Mouse (Mus musculus): Measurements from ENCODE around the gene Tirap. TPM values are rescaled to one million over a fixed set of nuclear protein-coding genes. Genes with fewer than 3 reads are reported as not detected.

The Tirap gene
- polyA plus RNA-seq, 1 experiment from 2014 or later, result 20.3 TPM

DNA sequence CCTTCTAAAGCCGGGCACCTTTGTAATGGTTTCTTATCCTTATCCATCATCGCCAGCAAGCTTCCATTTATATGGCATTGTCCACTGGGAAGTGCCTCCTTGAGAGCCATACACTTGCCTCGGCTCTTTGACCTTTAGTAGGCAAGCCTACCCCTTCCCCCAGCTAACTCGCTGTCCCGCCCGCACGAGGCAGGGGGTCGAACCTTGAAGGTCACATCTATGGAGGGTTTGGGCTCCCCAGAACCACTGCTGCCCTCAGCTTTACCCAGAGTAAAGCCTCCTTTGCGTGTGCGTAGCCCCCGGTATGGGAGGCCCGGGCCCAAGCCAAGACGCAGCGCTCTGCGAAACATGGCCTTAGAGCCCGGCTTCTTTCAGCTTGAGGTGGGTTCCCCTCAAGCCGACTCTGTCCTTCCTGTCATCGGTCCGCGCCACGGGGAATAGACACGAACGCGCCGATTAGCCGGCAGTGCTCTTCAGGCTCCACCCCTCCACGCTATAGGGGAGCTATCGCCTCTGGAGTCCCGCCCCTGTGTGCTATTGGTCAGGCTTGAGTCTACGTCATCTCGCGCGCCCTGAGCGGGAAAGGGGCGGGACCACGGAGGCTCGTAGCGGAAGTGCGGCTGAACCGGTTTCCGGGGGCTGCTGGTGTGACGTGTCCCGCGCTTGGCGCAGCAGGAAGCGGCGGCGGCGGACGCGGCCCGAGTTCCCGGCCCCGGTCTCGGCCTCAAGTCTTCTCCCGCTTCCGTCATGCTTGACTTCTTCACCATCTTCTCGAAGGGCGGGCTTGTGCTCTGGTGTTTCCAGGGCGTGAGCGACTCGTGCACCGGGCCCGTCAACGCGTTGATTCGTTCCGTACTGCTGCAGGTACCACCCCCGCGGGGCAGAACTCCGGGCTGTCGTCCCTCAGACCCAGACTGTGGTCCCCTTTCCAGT is 10.7 kb upstream of the Tirap start, which contains the start of gene Foxred1:
TSS of gene Foxred1 (minus strand) at position 514 of the 933 bp plus-strand sequence.
- no peaks in the 10 kb centered on the region for H3K27me3 ChIP-seq (replicated peaks; ENCODE audit: low read depth, poor library complexity, severe bottlenecking)
- H3K27ac ChIP-seq (replicated peaks), result peak within 1 kb of the TSS; percentile 92
- peak; percentile 99 for DNase-seq (ENCODE audit: low spot score)
- peak within 1 kb of the TSS; percentile 90 for H3K4me3 ChIP-seq
- WGBS, result 1% methylated on average over 72 of the region's 72 CpGs
- peaks cover 17% of the 10 kb centered on the region for H3K4me1 ChIP-seq
- no peaks in the 10 kb centered on the region for H3K9me3 ChIP-seq
- H3K36me3 ChIP-seq (replicated peaks), result peaks cover 69% of the 10 kb centered on the region

DNA sequence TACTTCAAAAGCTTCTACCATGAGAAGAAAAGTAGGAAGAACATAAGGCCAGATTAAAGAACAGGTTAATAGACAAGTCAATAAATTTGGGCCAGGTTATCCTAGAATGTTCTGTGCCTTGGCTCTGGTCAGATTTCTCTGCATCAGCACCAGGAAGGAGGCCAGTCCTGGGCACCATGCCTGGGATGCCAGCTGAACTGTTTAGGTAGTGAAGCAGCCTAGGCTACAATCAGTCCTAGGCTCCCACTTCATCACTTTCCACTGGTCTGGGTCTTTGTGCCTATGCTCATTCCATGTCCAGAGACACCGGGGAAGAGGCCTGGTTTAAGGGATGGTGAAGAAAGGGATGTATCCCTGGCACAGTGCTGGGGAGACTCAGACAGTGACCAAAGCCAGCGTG is 4.3 kb upstream of the Tirap start:
- DNase-seq (ENCODE audit: low spot score), result no peak
- no peak overlapping the region for H3K4me3 ChIP-seq
- no peaks in the 10 kb centered on the region for H3K9me3 ChIP-seq
- H3K27ac ChIP-seq (replicated peaks), result no peak overlapping the region
- no peaks in the 10 kb centered on the region for H3K27me3 ChIP-seq (replicated peaks; ENCODE audit: low read depth, poor library complexity, severe bottlenecking)
- 93% methylated on average over 2 of the region's 2 CpGs for WGBS
- peaks cover 51% of the 10 kb centered on the region for H3K36me3 ChIP-seq (replicated peaks)
- peaks cover 14% of the 10 kb centered on the region for H3K4me1 ChIP-seq

DNA sequence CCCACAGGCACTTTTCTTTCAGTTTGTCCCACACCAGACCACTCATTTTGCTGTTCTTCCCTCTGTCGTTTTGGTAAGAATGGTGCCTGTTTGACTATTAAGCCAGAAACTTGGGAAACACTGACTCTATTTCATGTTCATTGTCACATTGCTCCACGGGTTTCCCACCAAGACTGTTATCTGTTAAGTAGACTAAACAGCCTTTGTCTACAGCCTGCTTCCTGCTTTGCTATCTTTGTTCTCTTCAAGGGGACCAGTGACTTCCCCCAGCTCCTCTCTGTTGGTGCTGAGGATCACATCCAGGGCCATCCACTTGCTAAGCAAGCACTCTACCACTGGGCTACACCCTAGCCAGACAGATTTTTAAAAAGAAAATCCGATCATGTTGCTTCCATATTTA is 3.4 kb upstream of the Tirap start:
- peaks cover 23% of the 10 kb centered on the region for H3K4me1 ChIP-seq
- no peak for DNase-seq (ENCODE audit: low spot score)
- no peak overlapping the region for H3K27ac ChIP-seq (replicated peaks)
- 74% methylated on average over 3 of the region's 3 CpGs for WGBS
- H3K4me3 ChIP-seq, result no peak overlapping the region
- H3K27me3 ChIP-seq (replicated peaks; ENCODE audit: low read depth, poor library complexity, severe bottlenecking), result no peaks in the 10 kb centered on the region
- H3K36me3 ChIP-seq (replicated peaks), result peaks cover 45% of the 10 kb centered on the region
- no peaks in the 10 kb centered on the region for H3K9me3 ChIP-seq

DNA sequence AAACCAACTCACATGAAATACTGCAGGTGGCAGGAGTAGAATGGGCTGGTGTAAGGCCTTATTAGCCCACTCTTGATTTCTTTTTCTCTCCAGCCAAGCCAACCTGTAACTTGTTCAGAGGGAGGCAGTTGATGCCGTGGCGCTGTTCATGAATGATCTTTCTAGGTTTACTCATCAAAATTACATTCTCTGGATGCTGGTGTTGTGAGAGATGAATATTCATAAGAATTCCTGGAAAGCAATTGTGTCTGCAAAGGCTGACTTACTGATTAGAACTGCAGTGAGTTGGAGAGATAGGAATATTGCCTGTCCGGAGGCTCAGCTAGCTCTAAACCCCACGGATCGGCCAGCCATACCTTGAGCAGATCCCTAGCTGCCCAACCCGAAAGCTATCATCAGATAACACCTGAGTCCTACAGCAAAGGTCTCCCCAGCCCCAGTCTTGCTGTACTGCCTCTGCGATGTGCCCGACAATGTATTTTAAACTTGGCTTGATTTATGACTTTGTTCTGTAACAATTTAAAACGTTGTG is 504 bp upstream of the Tirap start:
- peaks cover 26% of the 10 kb centered on the region for H3K4me1 ChIP-seq
- no peak for DNase-seq (ENCODE audit: low spot score)
- WGBS, result 70% methylated on average over 9 of the region's 9 CpGs

DNA sequence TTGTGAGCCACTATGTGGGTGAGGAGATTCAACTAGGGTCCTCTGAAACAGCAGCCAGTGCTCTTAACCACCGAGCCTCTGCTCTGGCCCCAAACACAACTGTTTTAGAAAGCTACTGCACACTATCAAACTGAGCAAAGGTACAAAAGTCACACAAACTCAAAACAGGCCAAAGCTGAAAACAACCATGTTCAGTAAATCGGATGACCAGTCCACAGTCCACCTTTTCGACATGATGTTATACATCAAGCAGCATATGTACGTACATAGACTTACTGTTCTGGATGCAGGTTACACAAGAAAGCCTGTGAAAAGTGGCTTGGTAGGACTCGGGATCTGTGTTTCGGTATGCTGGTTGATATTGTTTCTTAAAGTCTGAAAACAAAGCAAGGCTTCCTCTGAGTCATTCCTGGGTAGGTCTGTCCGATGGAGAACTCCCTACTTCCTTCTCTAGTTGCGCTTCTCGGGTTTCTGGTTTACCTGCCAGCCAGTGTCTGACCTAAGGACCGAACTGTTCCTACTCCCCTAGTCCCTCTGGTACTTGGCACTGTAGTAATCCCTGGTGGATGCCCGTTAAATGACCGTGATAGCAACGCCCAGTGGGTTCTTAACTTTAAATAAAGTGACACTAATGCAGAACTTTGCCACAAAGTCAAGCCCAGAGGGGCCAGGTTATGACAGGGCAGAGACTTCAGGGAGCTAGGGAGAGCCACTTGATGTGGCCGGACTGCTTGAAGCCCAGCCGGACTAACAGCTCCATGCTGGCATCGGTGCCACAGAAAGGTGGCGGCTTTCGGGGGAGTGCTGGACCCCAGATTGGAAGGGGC is 933 bp downstream of the Tirap start:
- no peaks in the 10 kb centered on the region for H3K27me3 ChIP-seq (replicated peaks; ENCODE audit: low read depth, poor library complexity, severe bottlenecking)
- peaks cover 26% of the 10 kb centered on the region for H3K4me1 ChIP-seq
- H3K9me3 ChIP-seq, result no peaks in the 10 kb centered on the region
- H3K4me3 ChIP-seq, result peak overlapping the region; percentile 78
- 25% methylated on average over 18 of the region's 18 CpGs for WGBS
- peak overlapping the region; percentile 87 for H3K27ac ChIP-seq (replicated peaks)
- DNase-seq (ENCODE audit: low spot score), result no peak
- peaks cover under 1% of the 10 kb centered on the region; the same call in 1 of the 2 replicates for H3K36me3 ChIP-seq (replicated peaks)

More for the DNA sequence above, 504 bp upstream of the Tirap start:
- Histone ChIP-seq H3K36me3 (replicated peaks) (peaks cover 15% of the 10 kb centered on the region), H3K27ac (replicated peaks) (peak overlapping the region; percentile 87), H3K9me3 (no peaks in the 10 kb centered on the region), H3K27me3 (replicated peaks; ENCODE audit: low read depth, poor library complexity, severe bottlenecking) (no peaks in the 10 kb centered on the region), H3K4me3 (peak overlapping the region; percentile 78)

DNA sequence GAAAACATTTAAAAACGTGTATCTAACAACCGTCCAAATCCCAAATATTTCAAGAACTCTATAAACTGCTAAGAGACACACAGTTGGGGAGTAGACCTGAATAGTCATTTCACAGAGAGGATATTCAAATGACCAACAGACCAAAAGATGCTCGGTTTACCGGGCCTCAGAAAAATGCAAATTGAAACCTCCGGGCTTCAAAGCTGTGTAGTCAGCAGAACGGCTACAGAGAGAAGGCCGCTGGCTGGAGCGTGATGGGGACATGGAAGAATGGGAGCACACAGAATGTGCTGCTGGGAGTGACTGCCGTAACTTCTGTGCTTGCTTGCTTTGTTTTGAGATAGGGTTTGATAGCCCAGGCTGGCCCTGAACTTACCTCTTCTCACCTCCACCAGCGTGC is 1.7 kb downstream of the Tirap start:
- H3K27me3 ChIP-seq (replicated peaks; ENCODE audit: low read depth, poor library complexity, severe bottlenecking), result no peaks in the 10 kb centered on the region
- WGBS, result 84% methylated on average over 10 of the region's 10 CpGs
- no peak overlapping the region; the same call in 1 of the 2 replicates for H3K4me3 ChIP-seq
- H3K27ac ChIP-seq (replicated peaks), result no peak overlapping the region
- H3K36me3 ChIP-seq (replicated peaks), result no peaks in the 10 kb centered on the region
- no peaks in the 10 kb centered on the region for H3K9me3 ChIP-seq
- no peak for DNase-seq (ENCODE audit: low spot score)
- peaks cover 26% of the 10 kb centered on the region for H3K4me1 ChIP-seq

DNA sequence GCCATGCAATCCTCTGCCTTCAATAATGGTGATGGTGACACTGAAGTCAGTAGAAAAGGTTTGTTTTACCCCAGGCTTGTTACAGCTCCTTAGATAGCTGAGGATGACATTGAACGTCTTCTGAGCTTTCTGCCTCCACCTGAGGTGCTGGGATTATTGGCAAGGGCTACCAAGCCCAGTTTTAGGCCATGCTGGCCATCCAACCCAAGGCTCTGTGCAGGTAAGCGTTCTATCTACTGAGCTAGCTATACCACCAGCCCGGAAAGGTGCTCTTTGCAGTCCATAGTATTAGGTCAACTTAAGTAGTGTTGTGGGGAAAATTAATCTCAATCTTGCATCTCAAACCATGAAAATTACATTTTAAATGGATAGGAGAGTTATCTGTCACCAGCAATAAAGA is 2.5 kb downstream of the Tirap start:
- WGBS, result 91% methylated on average over 3 of the region's 3 CpGs
- no peaks in the 10 kb centered on the region for H3K27me3 ChIP-seq (replicated peaks; ENCODE audit: low read depth, poor library complexity, severe bottlenecking)
- no peak overlapping the region for H3K4me3 ChIP-seq
- H3K36me3 ChIP-seq (replicated peaks), result no peaks in the 10 kb centered on the region
- no peaks in the 10 kb centered on the region for H3K9me3 ChIP-seq
- H3K4me1 ChIP-seq, result peaks cover 31% of the 10 kb centered on the region
- DNase-seq (ENCODE audit: low spot score), result no peak
- no peak overlapping the region for H3K27ac ChIP-seq (replicated peaks)

DNA sequence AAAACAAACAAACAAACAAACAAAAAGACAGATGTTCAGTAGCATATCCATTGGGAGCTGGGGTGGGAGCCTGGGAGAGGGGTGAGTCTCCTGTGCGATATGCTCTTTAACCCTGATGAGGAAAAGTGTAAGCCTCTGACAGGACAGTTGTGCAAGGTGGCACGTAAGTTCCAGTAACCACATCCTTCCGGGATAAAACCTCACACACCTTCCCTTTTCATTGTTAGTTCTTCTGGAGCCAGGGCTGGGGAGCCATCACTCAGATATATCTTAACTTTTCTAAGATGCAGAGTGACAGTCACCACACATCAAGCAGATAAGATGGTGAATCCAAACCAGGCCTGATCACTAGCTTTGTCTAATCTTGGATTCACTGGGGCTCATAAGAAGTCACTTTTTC is 6.0 kb downstream of the Tirap start:
- H3K36me3 ChIP-seq (replicated peaks), result peaks cover 26% of the 10 kb centered on the region
- 93% methylated on average over 3 of the region's 3 CpGs for WGBS
- no peaks in the 10 kb centered on the region for H3K27me3 ChIP-seq (replicated peaks; ENCODE audit: low read depth, poor library complexity, severe bottlenecking)
- H3K4me3 ChIP-seq, result no peak overlapping the region
- H3K27ac ChIP-seq (replicated peaks), result no peak overlapping the region
- no peaks in the 10 kb centered on the region for H3K9me3 ChIP-seq
- DNase-seq (ENCODE audit: low spot score), result no peak
- H3K4me1 ChIP-seq, result peaks cover 13% of the 10 kb centered on the region

DNA sequence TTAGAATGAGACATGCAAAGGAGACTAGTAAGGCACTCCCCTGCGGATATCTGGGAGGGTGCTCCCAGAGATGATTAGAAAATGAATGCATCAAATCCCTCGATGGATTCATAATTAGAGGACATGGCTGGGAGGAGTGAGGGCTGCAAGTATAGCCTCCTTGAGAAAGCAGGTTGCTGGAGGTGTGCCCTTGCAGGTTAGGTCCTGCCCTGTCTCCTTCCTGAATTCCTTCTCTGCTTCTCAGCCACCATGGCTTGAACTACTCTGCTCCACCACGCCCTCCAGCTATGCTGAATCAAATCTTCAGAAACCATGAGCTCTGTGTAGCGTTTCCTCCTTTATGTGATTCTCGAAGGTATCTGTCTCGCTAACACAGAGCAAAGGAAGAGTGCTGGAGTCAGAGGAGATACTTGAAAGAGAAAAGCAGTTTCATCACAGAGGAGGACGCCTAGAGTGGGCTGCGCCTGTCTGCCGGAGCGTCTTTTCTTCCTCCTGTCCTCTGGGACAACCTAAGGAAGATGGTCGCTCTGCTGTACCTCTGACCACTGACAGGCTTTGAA is 7.0 kb downstream of the Tirap start:
- no peak for DNase-seq (ENCODE audit: low spot score)
- Histone ChIP-seq H3K27me3 (replicated peaks; ENCODE audit: low read depth, poor library complexity, severe bottlenecking) (no peaks in the 10 kb centered on the region), H3K4me1 (peaks cover 5% of the 10 kb centered on the region; the same call in 1 of the 2 replicates), H3K4me3 (no peak overlapping the region), H3K9me3 (no peaks in the 10 kb centered on the region), H3K36me3 (replicated peaks) (peaks cover 36% of the 10 kb centered on the region), H3K27ac (replicated peaks) (no peak overlapping the region; the same call in 1 of the 2 replicates)
- 76% methylated on average over 11 of the region's 11 CpGs for WGBS

DNA sequence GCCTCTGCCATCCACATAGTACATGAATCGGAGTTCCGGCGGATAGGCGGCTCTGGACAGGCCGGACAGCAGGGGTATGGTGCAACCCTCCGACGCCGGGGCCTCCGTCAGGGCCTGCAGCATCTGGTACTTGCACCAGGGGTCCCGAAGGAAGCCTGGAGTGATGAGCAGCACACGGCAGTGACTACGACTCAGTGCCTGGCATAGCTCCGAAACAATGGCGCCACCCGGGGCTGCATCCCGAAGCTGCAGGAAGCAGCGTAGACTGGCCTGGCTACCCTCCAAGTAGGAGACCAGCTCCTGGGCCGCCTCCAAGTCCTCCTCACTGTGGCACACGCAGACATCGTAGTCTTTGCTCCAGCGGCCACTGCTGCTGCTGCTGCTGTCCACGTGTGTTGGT is 11.4 kb downstream of the Tirap start:
- Histone ChIP-seq H3K4me3 (no peak overlapping the region), H3K9me3 (no peaks in the 10 kb centered on the region), H3K36me3 (replicated peaks) (peaks cover 54% of the 10 kb centered on the region), H3K27ac (replicated peaks) (no peak overlapping the region), H3K4me1 (peaks cover 5% of the 10 kb centered on the region; the same call in 1 of the 2 replicates), H3K27me3 (replicated peaks; ENCODE audit: low read depth, poor library complexity, severe bottlenecking) (no peaks in the 10 kb centered on the region)
- no peak for DNase-seq (ENCODE audit: low spot score)
- WGBS, result 83% methylated on average over 22 of the region's 22 CpGs

DNA sequence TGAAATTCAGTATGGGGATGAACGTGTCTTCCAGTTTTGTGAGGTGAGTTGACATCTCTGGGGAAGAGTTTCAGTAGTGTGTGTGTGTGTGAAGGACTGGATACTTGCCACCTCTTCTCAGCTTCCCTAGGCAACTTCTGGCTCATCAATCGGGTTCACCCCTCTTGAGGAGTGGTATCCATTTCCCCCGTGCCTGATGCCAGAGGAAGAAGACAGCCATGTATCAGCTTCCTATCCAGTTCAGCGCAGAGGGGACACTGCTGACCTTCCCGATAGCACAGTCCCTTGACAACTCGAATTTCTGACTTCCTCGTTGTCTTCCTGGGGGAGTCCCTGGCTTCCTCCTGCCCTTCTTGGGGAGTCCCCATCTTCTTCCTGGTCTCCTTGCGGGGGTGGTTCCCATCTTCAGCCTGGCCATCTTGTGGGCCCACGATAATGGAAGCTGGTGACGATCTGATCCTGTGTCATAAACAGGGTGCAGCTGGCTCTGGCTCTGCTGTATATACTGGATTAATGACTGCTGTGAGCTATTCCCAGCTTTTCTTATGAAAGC is 12.7 kb downstream of the Tirap start:
- Histone ChIP-seq H3K27ac (replicated peaks) (no peak overlapping the region), H3K9me3 (no peaks in the 10 kb centered on the region), H3K4me1 (no peaks in the 10 kb centered on the region), H3K4me3 (no peak overlapping the region), H3K36me3 (replicated peaks) (peaks cover 54% of the 10 kb centered on the region), H3K27me3 (replicated peaks; ENCODE audit: low read depth, poor library complexity, severe bottlenecking) (no peaks in the 10 kb centered on the region)
- no peak for DNase-seq (ENCODE audit: low spot score)
- WGBS, result 89% methylated on average over 10 of the region's 10 CpGs

DNA sequence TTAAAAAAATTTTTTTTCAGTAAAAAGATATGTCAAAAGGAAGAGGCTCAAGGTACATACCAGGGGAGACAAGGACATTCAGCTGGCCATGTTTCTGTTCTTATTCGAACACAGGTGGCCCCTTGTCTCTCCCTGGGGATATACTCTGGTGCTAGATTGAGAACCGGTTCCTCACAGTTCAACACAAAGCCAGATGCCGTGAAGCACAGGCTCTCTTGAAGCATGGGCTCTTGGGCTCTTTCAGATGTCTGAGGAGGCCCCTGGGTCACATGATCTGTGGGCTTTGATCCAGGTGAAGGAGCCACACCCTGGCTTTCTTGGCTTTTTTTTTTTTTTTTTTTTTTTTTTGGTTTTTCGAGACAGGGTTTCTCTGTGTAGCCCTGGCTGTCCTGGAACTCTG is 13.7 kb downstream of the Tirap start:
- Histone ChIP-seq H3K4me3 (no peak overlapping the region), H3K27ac (replicated peaks) (no peak overlapping the region), H3K9me3 (no peaks in the 10 kb centered on the region), H3K36me3 (replicated peaks) (peaks cover 51% of the 10 kb centered on the region), H3K27me3 (replicated peaks; ENCODE audit: low read depth, poor library complexity, severe bottlenecking) (no peaks in the 10 kb centered on the region), H3K4me1 (no peaks in the 10 kb centered on the region)
- DNase-seq (ENCODE audit: low spot score), result no peak
- 81% methylated on average over 4 of the region's 4 CpGs for WGBS
